Mouse (Mus musculus) bone marrow macrophage, adult 2 months (primary cell): ENCODE measurements around the gene Fam186a.
"Not testable (repeated sequence)": the region's sequence is repeated elsewhere in the genome, so short reads cannot be mapped to it uniquely, and the experiment has no call there.

ENCODE experiments used
- CTCF ChIP-seq: IDR thresholded peaks from 2 replicates; pipeline ENCODE4 v1.5.1; 2012; ENCODE audit warnings: low read depth, mild to moderate bottlenecking, low read length, moderate library complexity
- POLR2A ChIP-seq: IDR thresholded peaks from 2 replicates; pipeline ENCODE4 v1.6.1; 2012; ENCODE audit warnings: mild to moderate bottlenecking, low read depth, low read length, borderline replicate concordance

- TF ChIP-seq CTCF, POLR2A: not testable (repeated sequence)
Measured at GRCm38 (mm10) chr15:99969765-99970164, 2.9 kb upstream of the Fam186a start, which contains the start of gene Larp4.
